Mouse (Mus musculus) adrenal gland, adult 18-20 months (tissue): ENCODE data around the gene Gm10037. TPM values are rescaled to one million over a fixed set of nuclear protein-coding genes. Genes with fewer than 3 reads are reported as not detected.
"Not testable (repeated sequence)": the region's sequence is repeated elsewhere in the genome, so short reads cannot be mapped to it uniquely, and the experiment has no call there.

Experiments used
- DNase-seq, 2 experiments: peaks; one replicate each; pipeline ENCODE4 v3.0.0; 2021 to 2022; ENCODE audit warnings: low spot score in 2 of 2
- long read RNA-seq, 2 experiments: library from polyadenylated mRNA; stranded (forward); transcript quantifications; one replicate each; pipeline ENCODE4 v2.0.0; 2021
- total RNA-seq, 2 experiments: library from RNA; stranded (reverse); gene quantifications; 1 replicate in 1 of 2; 2 replicates in 1 of 2; pipeline ENCODE4 v1.2.3; 2021

Gene Gm10037
- 1 to 10 TPM; 2.0 to 2.8 TPM for total RNA-seq
- long read RNA-seq, experiment 1, result 0 reads
- long read RNA-seq, experiment 2, partial matches to known transcripts, result 0 of 1 reads
- long read RNA-seq, experiment 2, other reads (novel, unspliced or antisense), result 1 of 1 reads

DNA sequence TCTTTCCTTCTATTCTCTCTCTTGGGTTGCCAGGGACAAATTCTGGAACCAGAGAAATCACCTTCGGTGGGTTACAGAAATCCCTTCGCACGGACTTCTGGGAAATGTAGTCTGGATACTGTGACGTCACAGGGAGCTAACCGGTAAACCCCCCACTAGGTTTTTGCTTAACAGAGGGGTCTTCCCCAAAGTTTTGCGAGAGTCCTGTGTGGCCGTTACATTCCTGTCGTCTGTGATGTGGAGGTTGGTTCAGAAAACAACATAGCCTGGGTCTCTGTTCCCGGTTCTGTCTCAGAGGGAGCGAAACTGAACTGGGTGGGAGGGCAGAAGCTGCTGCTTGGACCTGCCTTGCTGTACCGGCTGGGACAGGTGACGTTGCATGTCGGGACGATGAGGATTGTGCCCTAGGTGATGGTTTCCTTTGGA is at the start of gene Gm10037:
Gene Gm10037 (plus strand): TSS at position 196 of the 426 bp plus-strand sequence.
- peak; percentile 31 to 40 for DNase-seq

DNA sequence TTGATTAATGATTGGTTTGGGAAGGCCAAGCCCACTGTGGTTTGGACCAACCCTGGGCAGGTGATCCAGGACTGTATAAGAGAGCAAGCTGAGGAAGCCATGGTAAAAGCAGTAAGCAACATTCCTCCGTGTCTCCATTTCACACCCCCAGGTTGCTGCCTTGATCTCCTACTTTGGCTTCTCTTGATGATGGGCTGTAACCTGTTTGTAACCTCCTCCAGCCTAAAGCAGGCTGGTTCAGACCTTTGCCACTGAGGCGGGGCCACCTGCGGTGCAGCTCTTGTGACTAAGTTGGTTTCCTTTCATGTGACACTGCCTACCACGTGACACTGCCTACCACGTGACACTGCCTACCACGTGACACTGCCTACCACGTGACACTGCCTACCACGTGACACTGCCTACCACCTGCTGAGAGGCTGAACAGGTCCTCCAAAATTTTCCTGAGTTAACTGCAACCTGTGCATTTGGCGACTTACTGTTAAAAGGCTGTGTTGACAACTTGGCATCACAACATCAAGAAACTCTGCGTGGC is 38.9 kb upstream of the Gm10037 start:
- DNase-seq, result no peak

DNA sequence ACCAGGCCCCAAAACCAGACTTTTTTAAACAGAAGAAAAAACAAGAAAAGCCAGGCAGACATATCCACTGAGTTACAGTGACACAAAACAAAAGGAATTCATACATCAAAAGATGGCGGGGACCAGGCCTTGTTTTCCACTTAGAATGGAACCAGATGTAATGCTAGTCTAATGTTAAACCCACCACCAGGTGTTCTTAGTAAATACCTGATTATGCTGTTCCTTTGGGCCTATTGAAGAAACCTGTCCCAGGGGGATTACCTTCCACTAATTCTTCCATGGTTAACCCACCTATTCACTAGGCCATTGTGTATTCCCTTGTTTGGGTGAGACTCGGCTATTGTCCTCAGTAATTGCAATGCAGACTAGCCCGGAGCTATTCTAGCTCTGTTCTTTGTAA is 32.3 kb upstream of the Gm10037 start:
- DNase-seq, result no peak

DNA sequence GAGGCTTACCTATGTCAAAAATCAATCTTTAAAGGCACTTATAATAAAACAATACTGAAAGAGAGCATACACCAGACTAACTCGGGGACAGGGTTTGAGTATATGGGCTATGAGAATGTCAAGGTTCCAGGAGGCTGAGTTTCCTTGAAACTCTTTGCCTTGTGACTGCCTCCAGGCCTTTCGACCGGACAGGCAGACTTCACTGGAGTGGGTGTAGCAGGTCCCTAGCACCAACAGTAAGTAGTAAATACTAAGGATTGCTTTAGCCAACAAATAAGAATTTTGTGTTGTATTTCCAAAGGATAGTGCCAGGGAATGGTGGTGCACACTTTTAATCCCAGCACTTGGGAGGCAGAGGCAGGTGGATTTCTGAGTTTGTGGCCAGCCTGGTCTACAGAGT is 31.8 kb upstream of the Gm10037 start:
- not testable (repeated sequence) for DNase-seq

DNA sequence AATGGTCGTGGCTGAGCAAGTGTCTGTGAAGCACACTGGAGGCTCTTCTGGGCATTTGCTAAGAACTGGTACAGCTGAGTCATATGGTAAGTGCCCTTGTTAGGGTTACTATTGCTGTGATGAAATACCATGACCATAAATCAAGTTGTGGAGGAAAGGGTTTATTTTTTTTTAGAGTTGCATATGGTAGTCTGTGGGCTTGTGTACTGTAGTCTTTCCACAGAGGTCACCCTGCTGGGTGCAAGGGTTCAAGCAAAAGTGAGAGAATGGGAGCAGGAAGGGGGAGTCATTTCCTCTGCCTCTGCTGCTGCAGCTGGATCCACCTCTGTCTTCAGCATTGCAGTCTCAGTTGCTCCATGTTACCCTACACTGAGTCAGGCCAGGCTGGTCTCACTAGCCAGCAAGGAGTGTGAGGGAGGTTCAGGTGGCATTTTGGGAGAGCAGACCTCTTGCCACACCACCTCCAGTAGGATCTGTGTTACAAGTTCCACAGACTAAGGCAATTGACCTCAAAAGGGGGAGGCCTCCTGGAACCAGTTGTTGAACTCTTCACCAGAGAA is 19.2 kb upstream of the Gm10037 start:
- DNase-seq, result no peak

DNA sequence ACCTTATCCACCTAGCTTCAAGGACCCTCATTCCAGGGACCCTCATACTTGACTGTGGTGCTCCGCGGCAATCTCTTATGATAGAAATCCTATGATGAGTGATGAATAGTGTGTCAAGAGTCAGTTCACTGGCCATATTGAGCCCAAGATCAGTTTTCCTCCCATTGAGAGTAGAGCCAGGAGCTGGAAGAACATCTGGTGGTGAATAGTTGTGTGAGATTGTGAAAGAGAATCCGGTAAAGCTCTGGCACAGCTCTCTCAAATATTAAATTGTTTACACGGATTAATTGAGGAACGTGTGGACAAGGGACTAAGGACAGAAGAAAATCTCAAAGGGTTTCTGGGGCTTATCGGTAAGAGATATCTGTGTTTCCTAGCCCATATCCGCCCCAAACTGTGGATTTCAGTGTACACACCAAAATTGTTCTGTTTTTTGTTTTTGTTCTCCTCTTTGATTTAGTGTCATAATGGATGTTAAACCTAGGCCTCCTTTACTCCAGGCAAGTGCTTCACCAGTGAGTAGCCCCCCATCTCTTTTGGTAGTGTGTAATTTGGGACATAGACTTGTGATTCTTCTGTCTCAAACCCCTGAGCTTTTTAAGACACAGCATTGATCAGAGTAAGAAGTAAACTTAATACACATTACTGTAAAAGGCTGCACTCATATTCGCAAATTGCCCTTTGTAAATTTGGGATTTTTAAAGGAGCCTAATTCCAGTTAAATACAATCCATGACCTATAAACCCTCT is 17.8 kb upstream of the Gm10037 start:
- no peak for DNase-seq

DNA sequence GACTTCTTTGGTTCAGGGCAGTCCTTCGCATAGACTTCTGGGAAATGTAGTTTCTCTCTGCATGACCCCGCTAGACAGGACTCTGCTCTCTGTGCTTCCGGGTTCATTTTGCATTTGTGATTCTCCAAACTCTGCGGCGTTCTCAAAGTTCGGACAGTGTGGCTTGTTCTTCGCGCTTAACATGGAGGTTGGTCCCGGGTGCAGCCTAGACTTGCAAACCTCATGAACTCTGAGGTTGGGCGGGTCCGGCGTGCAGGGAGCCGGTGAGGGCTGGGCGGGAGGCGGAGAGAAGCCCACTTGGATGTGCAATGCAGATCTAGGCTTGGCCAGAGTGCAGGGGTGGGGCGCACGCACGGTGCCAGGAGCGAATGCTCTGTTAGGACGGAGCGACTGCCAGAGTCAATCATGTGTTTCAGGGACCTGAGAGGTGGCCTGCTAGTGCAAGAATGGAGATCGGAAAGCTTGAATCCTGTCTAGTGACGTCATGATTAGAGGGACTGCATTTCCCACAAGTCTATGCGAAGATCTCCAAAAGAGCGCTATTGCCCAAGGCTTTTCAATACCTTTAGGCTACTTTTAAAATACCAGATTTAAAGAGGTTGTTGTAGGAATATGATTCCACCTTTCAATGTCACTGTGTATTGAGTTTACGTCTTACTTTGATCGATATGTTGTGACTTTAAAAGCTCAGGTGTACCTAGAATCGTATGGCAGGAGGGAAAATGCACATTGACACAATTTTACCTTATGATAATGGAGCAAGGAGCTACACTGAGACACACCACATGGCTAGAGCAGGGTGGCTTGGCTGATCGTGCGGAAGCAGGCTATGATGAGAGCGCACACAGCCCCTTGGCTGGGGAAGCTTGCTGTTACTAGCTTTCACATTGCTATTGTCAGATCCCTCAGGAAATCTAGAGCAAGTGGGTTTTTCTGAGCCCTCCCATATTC is 16.9 kb upstream of the Gm10037 start, which contains the start of gene Zfp273:
Gene Zfp273 (plus strand): TSS at position 31 of the 951 bp plus-strand sequence.
- peak; percentile 68 to 75 for DNase-seq

DNA sequence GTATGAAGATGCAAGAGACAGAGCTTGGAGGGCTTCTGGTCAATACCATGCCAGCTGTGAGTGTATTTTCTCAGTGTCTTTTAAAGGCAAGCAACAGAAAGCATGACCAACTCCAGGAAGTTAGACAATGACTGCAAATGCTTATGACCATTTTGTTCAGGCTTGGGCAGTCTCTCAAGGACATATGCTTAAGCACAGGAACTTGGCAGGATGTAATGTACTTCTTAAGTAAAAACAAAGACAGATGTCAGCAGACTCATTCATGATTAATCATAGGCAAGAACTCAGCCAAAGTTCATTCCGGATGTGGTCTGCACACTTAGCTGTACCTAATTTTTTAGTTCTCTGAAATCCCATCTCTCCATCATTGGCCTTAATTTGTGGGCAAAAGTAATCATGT is 12.3 kb upstream of the Gm10037 start:
- no peak for DNase-seq

DNA sequence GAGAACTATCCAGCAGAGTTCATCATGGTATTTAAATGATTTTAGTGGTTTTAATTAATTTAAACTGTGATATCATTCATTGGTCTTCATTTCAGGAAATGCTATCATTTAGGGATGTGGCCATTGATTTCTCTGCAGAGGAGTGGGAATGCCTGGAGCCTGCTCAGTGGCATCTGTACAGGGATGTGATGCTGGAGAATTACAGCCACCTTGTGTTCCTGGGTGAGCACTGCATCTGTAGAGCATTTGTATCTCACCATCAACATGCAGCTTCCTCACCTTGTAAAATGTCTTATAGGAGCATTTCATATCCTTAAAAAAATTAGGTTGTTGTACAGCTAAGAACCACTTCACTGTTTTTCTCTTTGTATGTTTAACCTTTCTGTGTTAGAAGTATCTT is 2.2 kb downstream of the Gm10037 start:
- not testable (repeated sequence) for DNase-seq

DNA sequence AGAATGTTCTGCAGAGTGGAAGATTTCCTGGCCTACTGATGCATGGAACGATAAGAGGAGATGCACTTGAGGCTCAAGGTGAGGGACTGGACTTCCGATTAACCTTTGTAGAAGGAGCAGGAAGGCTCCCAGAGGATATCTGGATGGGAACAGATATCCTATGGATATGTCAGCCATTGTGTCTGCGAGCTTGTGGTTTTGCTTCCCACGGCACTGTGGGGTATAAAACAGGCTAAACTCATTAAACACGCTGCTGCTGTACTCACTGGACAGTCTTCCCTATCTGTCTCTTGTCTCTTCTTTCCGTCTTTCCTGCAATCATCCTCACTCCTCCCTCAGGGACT is 12.8 kb downstream of the Gm10037 start:
- DNase-seq, result no peak

DNA sequence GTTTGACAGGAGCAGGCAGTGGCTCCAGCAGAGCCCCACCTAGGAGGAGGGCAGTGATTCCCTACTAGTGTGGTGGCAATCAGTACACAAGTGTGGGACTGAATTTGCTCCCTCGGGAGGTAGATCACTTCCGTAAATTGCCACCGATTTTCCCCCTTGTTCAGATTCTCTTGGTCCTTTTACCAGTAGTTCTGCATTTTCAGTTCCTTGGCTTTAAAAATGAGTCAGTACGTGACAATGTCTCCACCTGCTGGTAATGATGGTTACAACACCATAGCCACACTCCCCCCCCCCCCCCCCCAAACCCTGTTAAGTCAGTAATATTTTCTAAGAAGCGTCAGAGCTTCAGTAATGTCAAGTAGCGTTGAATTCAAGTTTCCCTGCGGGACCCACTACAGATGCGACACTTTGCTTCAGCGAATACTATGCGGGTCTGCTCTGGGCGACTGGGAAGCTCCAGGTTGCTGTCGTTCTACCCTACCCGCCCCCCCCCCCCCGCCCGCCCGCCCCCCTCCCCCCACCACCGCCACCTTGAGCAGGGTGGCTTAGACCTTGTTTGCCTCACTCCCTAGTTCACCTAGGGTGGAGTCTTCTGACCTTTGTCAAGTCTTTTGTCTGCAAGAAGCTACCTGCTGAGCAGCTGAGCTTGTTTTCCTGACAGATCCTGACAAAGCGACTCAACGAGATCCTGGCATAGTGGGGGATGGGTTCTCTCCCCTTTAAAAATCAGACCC is 13.4 kb downstream of the Gm10037 start:
- DNase-seq, result peak; percentile 41 to 44

DNA sequence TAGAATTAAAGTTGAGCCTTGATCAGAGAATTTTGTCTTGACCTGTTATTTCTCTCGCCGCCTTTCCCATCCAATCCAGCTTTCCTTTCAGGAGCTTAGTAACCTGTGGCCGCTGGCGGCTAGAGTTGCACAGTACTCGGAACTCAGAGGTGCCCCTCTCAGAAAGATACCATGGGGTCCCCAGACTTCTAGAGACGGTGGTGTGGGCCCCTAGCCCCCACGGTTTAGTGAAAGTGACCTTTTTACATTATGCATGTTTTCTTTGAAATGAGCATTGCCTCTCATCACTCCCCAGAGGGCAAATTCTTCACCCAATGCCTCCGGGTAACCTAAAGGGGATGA is 13.9 kb downstream of the Gm10037 start:
- DNase-seq, result no peak

DNA sequence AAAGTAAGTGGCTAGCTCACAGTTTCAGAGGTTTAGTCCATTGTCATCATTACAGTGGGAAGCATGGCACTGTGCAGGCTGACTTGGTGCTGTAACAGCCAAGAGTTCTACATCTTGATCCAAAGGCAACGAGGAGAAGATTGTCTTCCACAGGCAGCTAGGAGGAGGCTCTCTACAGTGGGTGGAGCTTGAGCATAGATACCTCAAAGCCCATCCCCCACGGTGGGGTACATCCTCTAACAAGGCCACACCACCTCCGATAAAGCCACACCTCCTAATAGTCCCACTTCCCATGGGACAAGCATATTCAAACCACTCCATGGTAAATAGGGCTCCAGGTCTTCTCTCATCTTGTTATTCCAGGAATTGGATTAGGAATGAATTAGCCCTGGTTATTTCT is 19.5 kb downstream of the Gm10037 start:
- no peak for DNase-seq

DNA sequence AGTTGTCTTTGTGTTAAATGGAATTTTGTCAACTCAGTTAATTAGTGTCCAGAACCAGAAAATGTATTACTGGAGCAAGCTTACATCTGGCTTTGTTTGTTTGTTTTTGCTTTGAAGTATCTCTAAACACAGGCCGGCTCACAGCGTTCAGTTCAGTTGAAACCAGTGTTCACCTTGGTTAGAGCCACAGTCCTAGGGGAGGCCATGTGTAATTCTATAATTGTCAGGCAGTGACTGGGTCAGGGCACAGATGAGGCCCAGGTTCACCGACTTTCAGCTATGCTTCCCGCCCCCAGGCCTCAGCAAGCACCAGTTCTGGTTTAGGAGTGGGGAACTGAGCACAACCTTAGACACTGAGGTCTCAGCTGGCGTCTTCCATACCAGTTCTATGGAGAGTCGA is 22.2 kb downstream of the Gm10037 start:
- no peak for DNase-seq

DNA sequence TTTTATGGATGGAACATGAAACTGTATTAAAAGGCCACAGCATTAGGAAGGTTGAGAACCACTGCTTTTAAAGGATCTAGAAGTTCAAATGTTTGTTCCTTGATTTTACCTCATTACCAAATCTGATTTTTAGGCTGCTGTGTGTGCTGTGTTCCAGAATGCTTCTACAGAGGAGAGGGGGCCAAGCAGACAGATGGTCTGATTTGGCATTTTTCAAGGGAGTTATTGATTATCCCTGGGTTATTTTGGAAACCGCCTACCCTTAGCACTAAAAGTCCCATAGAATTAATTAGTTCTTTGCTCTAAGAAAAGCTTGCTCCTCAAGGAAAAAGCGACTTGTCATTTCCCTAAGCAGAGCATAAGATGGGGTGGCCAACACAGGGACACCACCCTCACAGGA is 23.1 kb downstream of the Gm10037 start:
- no peak for DNase-seq

DNA sequence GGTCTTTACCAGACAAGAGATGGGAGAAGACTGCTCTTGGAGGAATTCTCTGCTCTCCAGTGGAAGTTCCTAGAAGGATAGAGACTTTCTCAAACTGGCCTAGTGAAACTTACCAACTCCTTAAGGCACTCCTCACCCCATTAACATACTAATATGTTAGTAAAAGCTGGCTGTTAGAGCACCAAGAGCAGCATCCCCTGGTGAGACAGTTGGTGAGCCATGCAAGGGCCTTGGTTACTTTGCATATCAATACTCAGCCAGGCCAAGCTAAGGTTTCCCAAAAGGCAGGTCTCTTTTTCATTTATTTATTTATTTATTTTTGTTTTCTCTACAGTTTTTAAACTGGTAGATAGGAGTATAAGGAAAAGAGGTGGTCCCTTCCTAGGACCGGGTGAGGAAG is 26.4 kb downstream of the Gm10037 start:
- DNase-seq, result no peak

DNA sequence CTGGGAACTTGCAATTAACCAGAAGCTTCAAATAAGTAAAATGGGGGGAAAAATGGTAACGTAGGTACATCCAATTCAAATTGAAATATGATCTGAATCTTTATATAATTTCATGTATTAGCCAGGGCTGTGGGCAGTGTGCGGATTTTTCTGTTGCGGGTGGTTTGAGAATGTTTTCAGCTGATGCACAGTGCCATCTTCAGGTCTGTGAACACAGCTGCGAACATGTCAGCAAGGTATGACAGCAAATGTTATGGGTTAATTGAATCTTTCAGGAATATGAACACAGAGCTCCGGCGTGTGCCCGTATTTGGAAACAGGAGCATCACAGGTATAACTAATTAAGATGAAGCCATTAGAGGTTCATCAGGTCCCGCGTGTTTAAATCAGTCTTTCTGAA is 31.6 kb downstream of the Gm10037 start:
- no peak for DNase-seq

DNA sequence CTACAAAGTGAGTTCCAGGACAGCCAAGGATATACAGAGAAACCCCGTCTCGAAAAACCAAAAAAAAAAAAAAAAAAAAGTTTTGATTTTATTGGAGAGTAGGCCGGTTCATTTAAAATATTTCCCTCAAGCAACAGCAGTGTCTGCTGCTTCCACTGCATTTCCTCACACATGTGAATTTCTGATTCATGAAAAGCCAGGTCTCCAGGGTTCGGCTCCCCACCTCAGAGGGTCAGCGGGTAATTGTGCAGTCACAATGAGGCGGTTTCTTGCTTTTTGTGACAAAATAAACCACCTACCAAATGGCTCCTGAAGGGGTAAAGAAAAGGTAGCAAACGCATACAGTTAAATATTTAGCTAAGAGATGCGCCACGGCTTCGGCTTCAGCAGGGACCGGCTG is 32.1 kb downstream of the Gm10037 start, which contains the start of gene BC048507:
Gene BC048507 (plus strand): TSS at position 301 of the 400 bp plus-strand sequence.
- no peak for DNase-seq

DNA sequence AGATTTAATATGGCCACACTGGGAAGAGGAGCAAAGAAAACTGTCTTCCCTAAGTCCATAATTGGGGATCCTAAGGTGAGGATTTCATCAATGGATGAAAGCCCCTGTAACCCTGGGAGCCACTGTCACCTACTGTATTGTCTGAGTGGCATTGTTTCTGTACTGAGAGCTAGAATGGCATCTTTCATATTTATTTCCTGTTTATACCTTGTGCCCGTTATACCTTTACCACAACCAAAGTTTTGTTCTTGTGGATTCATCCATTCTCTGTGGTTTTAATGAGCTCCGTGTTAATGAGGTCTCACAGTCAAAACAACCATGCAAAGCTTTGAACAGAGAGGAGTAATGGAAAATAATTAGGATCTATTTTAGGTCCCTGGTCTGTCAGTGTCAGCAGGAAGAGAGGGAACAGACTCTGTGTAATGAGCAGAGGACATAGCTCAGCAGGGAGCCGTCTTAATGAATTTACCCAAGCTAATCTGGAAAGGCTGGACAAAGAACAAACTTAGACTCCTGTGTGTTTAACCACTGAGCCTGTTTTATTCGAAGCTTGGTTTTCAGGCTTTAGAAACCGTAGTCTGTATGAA is 34.0 kb downstream of the Gm10037 start:
- DNase-seq, result no peak

DNA sequence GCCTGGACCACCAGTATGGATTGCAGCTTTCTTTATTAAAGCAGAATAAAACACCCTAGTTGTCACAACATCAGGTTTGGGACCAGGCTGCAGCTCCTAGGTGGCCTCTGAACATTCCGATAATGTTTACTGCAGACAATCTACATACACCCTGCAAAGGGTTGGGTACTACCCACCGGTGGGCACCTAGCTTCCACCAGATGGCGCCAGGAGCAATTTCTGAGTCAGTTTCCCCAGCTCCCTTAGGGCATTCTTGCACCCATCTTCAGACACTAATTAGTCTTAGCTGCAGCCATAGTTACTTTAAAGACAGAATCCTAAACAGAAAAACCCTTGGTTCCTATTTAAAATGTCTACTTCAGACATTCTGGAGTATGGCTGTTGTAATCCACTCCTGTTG is 37.0 kb downstream of the Gm10037 start:
- DNase-seq, result peak in 1 of 2 experiments; percentile 28
